Mouse (Mus musculus): ENCODE measurements around the gene Adck2.

DNA sequence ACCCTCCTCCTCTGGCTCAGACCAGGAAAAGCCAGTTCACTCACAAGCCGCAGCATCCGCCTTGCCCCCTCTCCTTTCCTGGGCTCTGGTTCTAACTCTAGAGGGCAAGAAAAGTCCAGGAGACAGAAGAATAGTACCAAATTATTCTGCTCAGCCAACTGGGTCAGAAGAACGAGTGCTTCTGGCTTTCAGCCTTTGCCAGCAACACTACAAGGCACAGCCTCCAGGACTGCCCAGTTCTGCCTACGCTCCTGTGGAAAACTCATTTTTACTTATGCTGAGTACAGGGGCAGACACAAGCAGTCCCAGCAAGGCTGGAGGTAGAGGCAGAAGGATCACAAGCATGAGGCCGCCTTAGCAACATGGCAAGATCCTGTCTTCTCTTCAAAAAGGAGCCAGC lies 25.6 kb upstream of the Adck2 start:
- TF ChIP-seq CTCF (IDR thresholded peaks at IDR 0.05; ENCODE audit: borderline replicate concordance, extremely low read depth, insufficient read depth, insufficient read length) (no peak), POLR2A (IDR thresholded peaks at IDR 0.05; ENCODE audit: borderline replicate concordance, extremely low read depth, insufficient read depth, insufficient read length, poor library complexity, severe bottlenecking) (no peak)

Measured in brain, embryonic 14.5 days (tissue).